Mouse (Mus musculus) midbrain, embryonic 12.5 days (tissue): ENCODE data around the gene Rasgrp3. TPM values are rescaled to one million over a fixed set of nuclear protein-coding genes. Genes with fewer than 3 reads are reported as not detected.
A peak's percentile ranks its signal among the peaks of the same experiment; 100 is the strongest.

Experiments used
- ATAC-seq: fragments of 200-750 bp; cut with Nextera tagmentation; 2 replicates; pipeline ENCODE4 v1.8.0; 2017; ENCODE audit warnings: low read depth, moderate TSS enrichment, moderate library complexity; ENCODE audit not compliant: low FRiP score
- H3K27ac ChIP-seq: fragments of 300-500 bp; sonication (generic); replicated peaks from 2 replicates; pipeline ENCODE4 v1.5.1; 2016; ENCODE audit warnings: mild to moderate bottlenecking
- H3K27me3 ChIP-seq: fragments of 300-500 bp; sonication (generic); 2 replicates; pipeline ENCODE4 v1.6.1; 2016; ENCODE audit warnings: mild to moderate bottlenecking
- H3K36me3 ChIP-seq: fragments of 300-500 bp; sonication (generic); 2 replicates; pipeline ENCODE4 v1.6.1; 2016
- H3K4me1 ChIP-seq: fragments of 300-500 bp; sonication (generic); 2 replicates; pipeline ENCODE4 v1.6.1; 2016
- H3K4me2 ChIP-seq: fragments of 300-500 bp; sonication (generic); replicated peaks from 2 replicates; pipeline ENCODE4 v1.6.1; 2016; ENCODE audit warnings: mild to moderate bottlenecking, moderate library complexity
- H3K4me3 ChIP-seq: fragments of 300-500 bp; sonication (generic); 2 replicates; pipeline ENCODE4 v1.5.1; 2016; ENCODE audit warnings: mild to moderate bottlenecking
- H3K9ac ChIP-seq: fragments of 300-500 bp; sonication (generic); replicated peaks from 2 replicates; pipeline ENCODE4 v1.6.1; 2016; ENCODE audit warnings: mild to moderate bottlenecking, moderate library complexity
- H3K9me3 ChIP-seq: fragments of 300-500 bp; sonication (generic); 2 replicates; pipeline ENCODE4 v1.6.1; 2016; ENCODE audit warnings: mild to moderate bottlenecking
- WGBS: fragments of 180-500 bp; shearing (Covaris S2); methylation state at CpG from one replicate; pipeline ENCODE4 v1.1.7; 2016; 5-methylcytosine and 5-hydroxymethylcytosine counted together
- polyA plus RNA-seq: library from polyadenylated mRNA; unstranded; fragments of >200 nt; fragmentation: Nextera tagmentation; extraction: Ambion mirVana; gene quantifications from 2 replicates; pipeline ENCODE4 v1.2.1, GENCODE M21; 2016

Gene Rasgrp3
- polyA plus RNA-seq, 1 experiment from 2014 or later = 5.7 TPM

DNA sequence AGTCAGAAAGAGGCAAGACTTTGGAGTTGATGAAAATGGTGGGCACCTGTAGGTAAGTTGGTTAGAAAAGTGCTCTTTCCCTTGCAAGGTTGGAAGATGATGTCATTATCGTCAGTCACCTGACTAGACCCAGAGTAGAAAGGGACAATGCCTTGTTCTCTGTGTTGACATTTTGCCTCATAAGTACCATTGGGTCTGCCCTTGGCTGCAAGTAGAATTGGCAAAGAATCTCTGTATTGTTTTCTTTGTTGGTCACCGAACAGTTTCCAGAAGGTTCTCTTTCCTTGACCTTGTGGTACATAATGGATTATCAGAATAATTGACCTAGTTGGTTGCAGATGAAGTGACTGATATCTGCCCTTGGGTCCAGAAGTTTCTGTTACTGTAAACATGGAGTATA lies 27.9 kb downstream of the Rasgrp3 start:
- Histone ChIP-seq H3K27ac (no peak overlapping the region), H3K4me2 (no peak overlapping the region), H3K9me3 (no peaks in the 10 kb centered on the region), H3K4me3 (no peak overlapping the region), H3K9ac (no peak overlapping the region), H3K4me1 (peaks cover 6% of the 10 kb centered on the region; the same call in 1 of the 2 replicates), H3K27me3 (peaks cover 6% of the 10 kb centered on the region; the same call in 1 of the 2 replicates), H3K36me3 (no peaks in the 10 kb centered on the region)
- 84% methylated on average over 2 of the region's 2 CpGs for WGBS
- no peak for ATAC-seq

DNA sequence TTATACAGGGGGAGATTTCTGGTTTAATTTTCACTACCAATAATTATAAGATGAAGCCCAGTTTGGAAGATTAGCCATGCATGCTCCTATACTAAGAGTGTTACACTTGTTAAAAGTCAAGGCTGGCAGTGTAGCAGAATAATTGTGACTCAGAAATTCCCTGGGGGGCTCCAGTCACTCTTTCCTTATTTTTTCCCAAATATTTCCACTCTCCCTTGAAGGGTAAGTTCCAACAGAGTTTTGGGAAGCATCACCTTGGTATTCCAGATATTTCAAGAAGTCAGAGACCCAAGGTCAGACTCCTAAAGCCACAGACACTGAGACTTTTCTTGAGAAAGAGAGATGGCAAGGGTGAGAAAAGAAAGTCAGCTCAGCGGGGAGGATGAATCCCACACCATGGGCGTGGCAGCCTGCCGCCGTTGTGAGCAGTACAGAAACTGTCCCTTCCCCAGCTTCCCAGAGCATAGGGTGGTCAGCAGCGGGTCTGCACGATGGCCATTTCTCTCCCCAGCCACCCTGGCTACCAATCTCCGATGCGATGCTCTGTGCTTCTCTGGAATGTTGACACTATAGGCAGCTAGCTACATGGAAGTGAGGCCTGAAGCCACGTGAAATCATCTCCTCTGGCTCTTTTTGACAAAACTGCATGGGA lies 28.8 kb downstream of the Rasgrp3 start:
- H3K9me3 ChIP-seq = no peaks in the 10 kb centered on the region
- no peak overlapping the region for H3K9ac ChIP-seq
- no peak overlapping the region for H3K4me3 ChIP-seq
- H3K4me2 ChIP-seq = 0 out of 2 replicates have a peak overlapping the region, but pooled peaks have one; percentile 19
- 22% methylated on average over 9 of the region's 9 CpGs for WGBS
- peaks cover 6% of the 10 kb centered on the region; the same call in 1 of the 2 replicates for H3K27me3 ChIP-seq
- ATAC-seq = no peak
- no peak overlapping the region for H3K27ac ChIP-seq
- peaks cover 6% of the 10 kb centered on the region; the same call in 1 of the 2 replicates for H3K4me1 ChIP-seq
- no peaks in the 10 kb centered on the region for H3K36me3 ChIP-seq

DNA sequence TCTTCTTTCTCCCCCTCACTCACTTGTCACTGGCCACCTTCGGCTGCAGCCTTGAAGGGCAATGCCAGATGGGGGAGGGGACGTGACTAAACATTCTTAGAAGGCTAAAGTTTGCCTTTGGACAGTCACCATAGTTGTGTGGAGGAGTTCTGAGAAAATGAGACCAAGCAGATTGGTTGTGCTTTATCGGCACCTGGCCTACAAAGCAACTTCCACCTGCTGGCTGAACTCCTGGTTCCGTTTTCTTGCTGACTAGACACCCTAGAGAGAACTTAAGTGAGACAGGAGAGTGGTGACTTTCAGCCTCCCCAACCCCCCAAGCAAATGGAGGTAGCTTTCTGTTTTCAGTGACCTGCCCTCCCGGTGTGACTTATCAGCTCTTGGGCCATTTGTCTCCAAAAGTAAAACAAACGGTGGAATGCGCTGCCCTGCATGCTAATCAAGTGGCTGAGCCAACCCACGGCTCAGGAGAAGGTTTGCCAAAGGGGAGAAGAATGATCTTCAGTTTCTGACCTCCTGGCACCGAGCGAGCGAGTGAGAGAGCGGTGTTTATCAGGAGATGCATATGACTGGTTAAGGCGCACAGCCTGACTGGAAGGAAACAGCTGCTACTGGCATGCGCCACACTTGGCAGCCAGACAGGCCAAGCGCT lies 29.4 kb downstream of the Rasgrp3 start:
- peaks cover 6% of the 10 kb centered on the region; the same call in 1 of the 2 replicates for H3K4me1 ChIP-seq
- no peak for ATAC-seq
- peak overlapping the region; percentile 19 for H3K4me2 ChIP-seq
- no peak overlapping the region for H3K4me3 ChIP-seq
- H3K9me3 ChIP-seq = no peaks in the 10 kb centered on the region
- H3K9ac ChIP-seq = no peak overlapping the region
- no peak overlapping the region for H3K27ac ChIP-seq
- no peaks in the 10 kb centered on the region for H3K36me3 ChIP-seq
- peaks cover 6% of the 10 kb centered on the region; the same call in 1 of the 2 replicates for H3K27me3 ChIP-seq
- WGBS = 20% methylated on average over 15 of the region's 15 CpGs

GRCm38 (mm10) chr17:75465635-75465997 lies 29.9 kb downstream of the Rasgrp3 start:
- Histone ChIP-seq H3K36me3 (no peaks in the 10 kb centered on the region), H3K4me2 (peak overlapping the region; percentile 19), H3K27ac (no peak overlapping the region), H3K27me3 (peaks cover 6% of the 10 kb centered on the region; the same call in 1 of the 2 replicates), H3K9ac (no peak overlapping the region), H3K4me3 (no peak overlapping the region), H3K9me3 (no peaks in the 10 kb centered on the region), H3K4me1 (peaks cover 6% of the 10 kb centered on the region; the same call in 1 of the 2 replicates)
- 60% methylated on average over 14 of the region's 14 CpGs for WGBS
- ATAC-seq = no peak

- H3K9me3 ChIP-seq = no peaks in the 10 kb centered on the region
- H3K27me3 ChIP-seq = peaks cover 6% of the 10 kb centered on the region; the same call in 1 of the 2 replicates
- peaks cover 6% of the 10 kb centered on the region; the same call in 1 of the 2 replicates for H3K4me1 ChIP-seq
- no peaks in the 10 kb centered on the region for H3K36me3 ChIP-seq
- H3K27ac ChIP-seq = no peak overlapping the region
- H3K4me3 ChIP-seq = no peak overlapping the region
- no peak overlapping the region for H3K4me2 ChIP-seq
- H3K9ac ChIP-seq = no peak overlapping the region
- 93% methylated on average over 4 of the region's 4 CpGs for WGBS
- ATAC-seq = no peak
Measured at GRCm38 (mm10) chr17:75466948-75467347, 31.3 kb downstream of the Rasgrp3 start.

GRCm38 (mm10) chr17:75467526-75467925 lies 31.8 kb downstream of the Rasgrp3 start:
- Histone ChIP-seq H3K27me3 (peaks cover 6% of the 10 kb centered on the region; the same call in 1 of the 2 replicates), H3K4me2 (no peak overlapping the region), H3K9ac (no peak overlapping the region), H3K27ac (no peak overlapping the region), H3K4me3 (no peak overlapping the region), H3K9me3 (no peaks in the 10 kb centered on the region), H3K36me3 (no peaks in the 10 kb centered on the region), H3K4me1 (peaks cover 6% of the 10 kb centered on the region; the same call in 1 of the 2 replicates)
- no peak for ATAC-seq
- WGBS = 89% methylated on average over 2 of the region's 2 CpGs

DNA sequence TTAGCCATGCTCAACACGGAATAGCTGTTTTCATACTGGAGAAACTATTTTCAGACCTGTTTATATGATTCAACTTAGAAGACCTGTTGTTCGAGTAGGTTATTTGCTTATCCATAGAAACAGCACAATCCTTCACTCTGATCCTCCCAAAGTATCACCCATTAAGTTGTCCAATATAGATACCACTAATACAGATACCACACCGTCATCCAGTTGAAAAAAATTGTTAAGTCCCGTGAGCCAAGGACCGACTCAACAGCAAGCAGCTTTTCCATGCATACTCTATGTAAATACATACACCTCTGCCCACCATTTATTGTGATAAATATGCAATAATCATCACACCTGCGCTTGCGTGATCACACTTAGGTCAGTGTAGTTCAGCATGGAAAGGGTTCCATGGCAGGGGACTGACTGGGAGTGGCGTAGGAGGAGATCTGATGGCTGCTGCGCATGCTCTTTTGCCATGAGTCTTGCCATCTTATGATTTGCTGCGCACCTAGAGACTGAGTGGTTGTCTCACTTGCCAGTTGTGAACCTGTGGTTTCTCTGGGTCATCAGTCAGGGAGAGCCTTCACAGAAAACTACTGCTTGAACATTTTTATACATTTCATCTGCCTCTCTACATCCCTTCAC lies 32.9 kb downstream of the Rasgrp3 start:
- Histone ChIP-seq H3K27ac (no peak overlapping the region), H3K4me1 (peaks cover 6% of the 10 kb centered on the region; the same call in 1 of the 2 replicates), H3K27me3 (peaks cover 6% of the 10 kb centered on the region; the same call in 1 of the 2 replicates), H3K36me3 (no peaks in the 10 kb centered on the region), H3K9me3 (no peaks in the 10 kb centered on the region), H3K4me2 (no peak overlapping the region), H3K9ac (no peak overlapping the region), H3K4me3 (no peak overlapping the region)
- ATAC-seq = no peak
- 93% methylated on average over 10 of the region's 10 CpGs for WGBS

DNA sequence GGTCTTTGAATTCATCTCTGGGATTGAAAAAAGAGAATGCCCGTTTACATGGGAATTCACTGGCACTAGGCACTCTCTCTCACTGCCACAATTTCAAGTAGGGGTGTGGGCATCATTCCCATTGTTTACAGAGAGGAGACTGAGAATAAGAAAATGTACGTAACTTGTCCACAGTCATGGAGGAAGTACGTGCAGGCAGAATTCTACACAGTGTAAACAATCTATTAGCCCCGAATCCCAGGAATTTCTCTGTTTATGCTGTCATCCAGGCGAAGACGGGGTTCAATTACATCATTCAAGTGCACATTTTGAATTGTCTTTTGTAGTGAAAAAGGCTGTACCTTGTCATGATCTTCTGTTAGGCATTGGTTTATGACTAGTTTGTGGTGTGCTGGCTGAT lies 34.6 kb downstream of the Rasgrp3 start:
- H3K4me2 ChIP-seq = no peak overlapping the region
- ATAC-seq = no peak
- no peaks in the 10 kb centered on the region for H3K36me3 ChIP-seq
- H3K4me1 ChIP-seq = peaks cover 2% of the 10 kb centered on the region; the same call in 1 of the 2 replicates
- H3K9ac ChIP-seq = no peak overlapping the region
- no peak overlapping the region for H3K27ac ChIP-seq
- no peaks in the 10 kb centered on the region for H3K27me3 ChIP-seq
- WGBS = 82% methylated on average over 6 of the region's 6 CpGs
- H3K9me3 ChIP-seq = no peaks in the 10 kb centered on the region
- H3K4me3 ChIP-seq = no peak overlapping the region

DNA sequence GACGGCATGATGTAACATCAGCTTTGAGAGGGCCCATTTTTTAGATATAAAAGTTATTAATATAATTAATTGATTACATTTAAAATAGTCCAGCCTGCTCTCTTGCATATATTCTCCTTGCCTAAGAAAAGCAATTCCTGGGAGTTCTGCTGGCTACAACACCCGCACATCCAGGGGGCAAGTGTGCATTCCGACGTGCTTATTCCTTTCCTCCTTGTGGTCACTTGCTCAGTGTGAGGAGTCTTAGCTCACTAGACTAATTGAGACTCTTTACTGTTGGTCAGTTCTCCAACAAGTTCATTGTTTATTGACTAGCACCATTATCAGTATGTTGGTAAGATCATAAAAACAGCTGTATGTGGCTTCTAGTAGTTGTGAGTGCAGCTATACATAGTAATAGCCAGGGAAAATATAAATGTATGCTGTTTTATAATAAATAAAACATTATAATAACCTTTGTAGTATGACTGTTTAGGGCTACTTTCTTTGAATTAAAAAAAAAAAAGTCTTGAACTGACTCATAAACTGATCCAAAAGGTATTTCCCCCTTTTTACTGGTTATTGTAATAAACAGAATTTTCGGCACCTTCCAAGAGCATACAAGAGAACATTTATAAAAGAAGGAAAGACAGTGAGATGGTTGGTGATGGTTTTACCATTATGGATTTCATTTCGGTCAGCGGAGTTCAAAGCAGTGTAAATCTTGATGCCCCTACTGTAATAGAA lies 35.4 kb downstream of the Rasgrp3 start:
- Histone ChIP-seq H3K27me3 (no peaks in the 10 kb centered on the region), H3K4me2 (no peak overlapping the region), H3K4me1 (no peaks in the 10 kb centered on the region), H3K36me3 (no peaks in the 10 kb centered on the region), H3K4me3 (no peak overlapping the region), H3K9ac (no peak overlapping the region), H3K27ac (no peak overlapping the region), H3K9me3 (no peaks in the 10 kb centered on the region)
- WGBS = 89% methylated on average over 7 of the region's 7 CpGs
- no peak for ATAC-seq

DNA sequence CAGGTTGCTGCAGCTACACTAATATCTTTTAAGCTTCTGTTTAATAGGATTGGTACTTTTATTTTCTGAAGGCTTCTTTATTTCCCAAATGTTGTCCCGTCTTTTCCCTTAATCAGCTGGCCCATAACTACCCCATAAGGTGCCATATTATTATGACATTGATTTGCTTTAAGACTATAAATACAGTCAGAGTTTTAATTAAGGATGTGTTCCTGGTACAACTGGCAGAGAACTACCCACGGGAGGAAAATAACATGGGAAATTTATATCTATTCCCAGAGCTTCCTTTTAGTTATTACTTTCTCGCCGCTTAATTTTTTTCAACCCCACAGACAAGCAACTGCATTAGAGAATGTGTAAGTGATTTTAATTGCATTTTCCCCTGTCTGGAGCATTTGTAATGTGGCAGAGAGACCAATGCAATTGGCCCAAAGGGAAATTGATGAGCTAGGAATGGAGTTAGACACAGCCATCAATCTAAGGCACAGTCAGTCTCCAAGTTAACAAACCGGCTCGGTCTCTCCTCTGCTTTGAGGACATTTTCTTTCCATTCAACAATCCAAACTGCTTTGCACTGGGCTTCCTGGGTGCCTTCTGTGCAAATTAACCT lies 36.1 kb downstream of the Rasgrp3 start:
- ATAC-seq = no peak
- Histone ChIP-seq H3K9me3 (no peaks in the 10 kb centered on the region), H3K4me1 (no peaks in the 10 kb centered on the region), H3K4me3 (no peak overlapping the region), H3K36me3 (no peaks in the 10 kb centered on the region), H3K9ac (no peak overlapping the region), H3K4me2 (no peak overlapping the region), H3K27me3 (no peaks in the 10 kb centered on the region), H3K27ac (no peak overlapping the region)
- 87% methylated on average over 6 of the region's 6 CpGs for WGBS

DNA sequence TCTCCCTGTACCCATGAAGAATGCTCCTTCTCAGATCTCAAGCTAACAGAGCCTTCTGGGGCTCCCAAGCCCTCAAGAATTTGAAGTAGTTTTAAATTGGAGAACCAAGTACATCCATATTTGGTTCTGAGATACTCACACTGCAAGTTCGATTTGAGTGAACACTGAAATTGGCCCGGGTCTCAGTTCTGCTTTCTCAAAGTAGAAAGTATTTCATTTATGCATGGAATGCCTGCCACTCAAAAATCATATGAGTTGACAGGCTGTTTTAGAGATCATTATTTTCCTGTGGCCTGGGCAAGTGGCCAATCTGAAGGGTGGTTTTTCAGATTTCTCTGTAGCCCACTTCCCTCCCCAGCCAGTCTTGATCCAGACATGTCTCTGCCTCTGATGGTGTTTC lies 36.7 kb downstream of the Rasgrp3 start:
- no peaks in the 10 kb centered on the region for H3K4me1 ChIP-seq
- ATAC-seq = no peak
- WGBS = 87% methylated on average over 2 of the region's 2 CpGs
- no peaks in the 10 kb centered on the region for H3K36me3 ChIP-seq
- H3K4me3 ChIP-seq = no peak overlapping the region
- no peaks in the 10 kb centered on the region for H3K27me3 ChIP-seq
- no peak overlapping the region for H3K9ac ChIP-seq
- H3K27ac ChIP-seq = no peak overlapping the region
- H3K9me3 ChIP-seq = no peaks in the 10 kb centered on the region
- no peak overlapping the region for H3K4me2 ChIP-seq
